Mouse (Mus musculus): ENCODE measurements at regions not wholly inside any gene's neighbourhood (a gene's known extent, or its start where the extent isn't known, plus 50 kb on each side); places are given as distances from the start of the nearest gene placed in this dataset.

DNA sequence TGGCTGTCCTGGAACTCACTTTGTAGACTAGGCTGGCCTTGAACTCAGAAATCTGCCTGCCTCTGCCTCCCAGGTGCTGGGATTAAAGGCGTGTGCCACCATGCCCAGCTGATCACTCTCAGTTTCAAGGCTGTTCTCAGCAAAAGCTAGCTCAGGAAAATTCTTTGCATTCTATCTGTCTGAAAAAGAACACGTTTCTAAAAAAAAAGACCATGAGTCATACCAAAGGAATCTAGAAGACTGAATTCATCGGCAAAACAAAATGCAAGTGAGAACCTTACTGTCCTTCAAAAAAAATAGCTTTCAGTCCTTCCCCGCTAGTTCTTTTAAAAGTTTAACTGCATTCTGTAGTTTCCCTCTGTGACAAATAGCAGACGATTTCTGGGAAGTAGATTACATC lies 596.3 kb upstream of the Syt1 start:
- no peak for DNase-seq

- DNase-seq = no peak
Measured at GRCm38 (mm10) chr10:109603241-109603640, 592.5 kb upstream of the Syt1 start.

DNA sequence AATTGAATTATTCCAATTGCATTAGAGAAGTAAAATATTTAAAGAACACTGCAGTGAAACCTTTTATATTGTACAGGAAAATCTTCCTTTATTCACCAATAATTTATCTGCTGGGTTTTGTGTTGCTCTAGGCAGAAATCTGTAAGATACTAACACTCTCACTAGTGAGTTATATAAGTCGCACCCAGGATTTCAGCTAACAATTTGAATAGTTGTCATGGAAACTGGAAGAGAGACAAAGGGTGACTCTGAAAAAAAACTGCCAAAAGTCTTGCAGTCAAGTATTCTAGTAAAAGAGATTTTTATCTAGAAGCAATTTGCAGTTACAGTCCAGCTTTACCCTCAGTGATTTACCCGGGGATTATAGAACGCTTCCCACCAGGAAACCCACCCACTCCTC lies 587.8 kb upstream of the Syt1 start:
- DNase-seq = no peak

GRCm38 (mm10) chr10:109573200-109573599 lies 562.4 kb upstream of the Syt1 start:
- DNase-seq = no peak

DNA sequence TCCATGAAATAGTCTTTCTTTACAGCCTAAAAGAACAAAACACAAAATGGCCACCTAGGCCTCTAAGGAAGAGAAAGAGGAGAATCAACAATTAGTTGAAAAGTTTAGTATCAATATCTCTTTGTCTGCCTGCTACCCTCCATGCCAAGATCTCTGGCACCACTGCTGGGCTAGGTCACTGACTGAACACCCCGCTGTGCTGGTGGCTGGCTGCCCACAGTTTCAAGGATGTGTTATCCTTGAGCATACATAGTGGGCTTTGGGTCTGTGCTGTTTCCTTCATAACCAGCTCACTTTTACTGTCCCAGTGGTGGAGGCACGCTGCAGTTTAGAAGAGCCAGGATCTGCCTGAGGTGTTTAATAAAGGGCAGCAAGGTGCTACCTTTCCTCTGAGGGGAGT lies 559.0 kb upstream of the Syt1 start:
- DNase-seq = no peak

- no peak for DNase-seq
Measured at GRCm38 (mm10) chr10:109566675-109567074, 555.9 kb upstream of the Syt1 start.

- DNase-seq = no peak
Measured at GRCm38 (mm10) chr10:109561638-109562037, 550.9 kb upstream of the Syt1 start.

GRCm38 (mm10) chr10:109561094-109561493 lies 550.3 kb upstream of the Syt1 start:
- no peak for DNase-seq

DNA sequence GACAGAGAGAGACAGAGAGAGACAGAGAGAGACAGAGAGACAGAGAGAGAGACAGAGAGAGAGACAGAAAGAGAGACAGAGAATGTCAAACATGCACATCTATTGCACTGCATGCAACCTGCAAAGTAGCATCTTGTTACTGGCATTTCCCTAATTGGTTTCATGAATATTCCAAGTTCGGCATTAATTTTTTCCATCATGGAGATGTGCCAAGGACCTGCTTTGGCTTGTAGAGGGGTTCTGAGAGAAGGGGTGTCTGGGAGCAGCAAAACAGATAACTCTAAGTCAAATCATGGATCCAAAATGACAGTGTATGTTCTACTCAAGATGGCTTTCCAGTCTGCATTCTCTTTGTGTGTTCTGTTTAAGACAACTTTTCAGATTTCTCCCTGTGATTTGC lies 532.5 kb upstream of the Syt1 start:
- DNase-seq = no peak

GRCm38 (mm10) chr10:109540229-109540628 lies 529.4 kb upstream of the Syt1 start:
- DNase-seq = no peak

DNA sequence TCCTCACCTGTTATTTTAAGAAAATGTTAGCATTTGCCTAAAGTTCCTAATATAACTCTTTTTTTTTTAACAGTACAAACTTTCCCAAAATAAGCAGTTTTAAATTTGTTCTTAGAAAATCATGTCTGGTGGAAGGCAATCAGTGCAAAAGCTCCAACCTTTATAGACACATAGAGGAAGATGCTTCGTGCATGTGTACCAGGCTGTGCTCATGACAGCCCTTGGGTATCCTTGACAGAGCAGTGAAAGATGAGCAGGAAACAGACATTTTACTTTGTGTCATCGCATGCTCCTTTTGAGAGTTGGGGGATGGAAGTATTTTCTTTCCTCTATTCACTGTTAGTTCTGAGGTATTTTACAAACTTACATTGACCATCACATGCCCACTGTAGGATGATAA lies 517.3 kb upstream of the Syt1 start:
- no peak for DNase-seq

GRCm38 (mm10) chr10:109521681-109522080 lies 510.9 kb upstream of the Syt1 start:
- no peak for DNase-seq

DNA sequence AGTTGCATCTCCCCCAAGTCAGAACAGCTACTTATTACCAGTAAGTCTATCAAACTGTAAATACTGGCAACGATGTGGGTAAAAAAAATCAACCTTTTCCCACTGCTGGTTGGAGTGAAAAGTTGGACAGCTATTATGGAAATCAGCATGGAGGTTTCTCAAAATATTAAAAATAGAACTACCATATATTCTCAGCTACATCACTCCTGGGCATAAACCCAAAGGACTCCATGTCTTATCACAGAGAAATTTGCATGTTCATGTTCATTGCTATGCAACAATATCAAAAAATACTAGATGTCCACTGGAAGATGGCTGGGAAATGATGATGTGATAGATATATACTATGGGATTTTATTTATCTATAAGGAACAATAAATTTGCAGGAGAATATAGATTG lies 506.9 kb upstream of the Syt1 start:
- DNase-seq = no peak

GRCm38 (mm10) chr10:109515225-109515624 lies 504.4 kb upstream of the Syt1 start:
- no peak for DNase-seq

DNA sequence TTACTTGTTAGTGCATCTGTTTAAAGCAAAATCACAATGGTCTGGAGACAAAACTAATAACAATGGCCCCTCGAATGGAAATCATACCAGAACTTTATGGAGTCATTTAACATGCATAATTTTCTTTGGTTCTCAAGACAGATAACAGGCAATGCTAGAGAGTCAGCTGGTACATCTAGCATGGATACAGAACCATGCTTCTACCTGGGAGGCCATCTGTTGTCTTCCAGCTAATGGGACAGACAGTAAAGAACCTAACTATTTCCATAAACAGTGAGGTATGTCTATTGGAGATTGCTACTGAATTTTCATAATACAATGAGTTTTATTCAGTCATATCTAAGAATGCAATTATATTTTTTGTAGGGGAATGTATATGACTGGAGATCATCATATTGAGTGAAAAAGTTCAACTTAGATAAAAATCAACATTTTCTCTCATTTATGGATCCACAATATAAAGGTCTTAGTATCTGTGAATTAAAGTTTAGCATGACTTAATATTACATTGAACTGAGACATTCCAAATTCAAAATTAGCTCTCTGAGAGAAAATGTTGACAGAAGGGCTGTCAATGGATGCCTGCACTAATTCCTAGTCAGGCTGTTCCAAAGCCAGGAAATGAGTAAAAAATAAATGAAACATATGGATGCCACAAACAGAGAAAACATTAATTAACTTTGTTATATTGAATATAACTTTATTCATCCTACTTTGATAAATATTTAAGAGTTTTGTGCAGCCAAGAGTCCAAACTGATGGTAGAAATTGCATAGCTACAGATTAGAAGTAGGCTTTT lies 500.3 kb upstream of the Syt1 start:
- no peak for DNase-seq

DNA sequence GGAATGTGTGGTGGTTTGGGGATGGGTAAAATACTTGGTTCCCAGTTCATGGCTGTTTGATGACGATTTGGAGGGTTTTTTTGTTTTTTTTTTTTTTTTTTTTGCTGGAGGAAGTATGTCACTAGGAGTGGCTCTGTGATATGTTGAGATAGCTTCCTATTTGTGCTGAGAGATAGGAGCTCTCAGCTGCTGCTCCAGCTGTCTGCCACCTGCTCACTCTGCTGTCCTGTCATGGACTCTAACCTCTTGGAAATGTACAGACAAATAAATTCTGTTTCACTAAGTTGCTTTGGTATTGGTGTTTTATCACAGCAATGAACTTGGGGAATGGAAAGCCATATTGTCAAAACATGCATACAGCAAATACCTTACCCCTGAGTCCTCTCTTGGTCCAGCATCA lies 497.8 kb upstream of the Syt1 start:
- no peak for DNase-seq

- no peak for DNase-seq
Measured at GRCm38 (mm10) chr10:109507228-109507627, 496.4 kb upstream of the Syt1 start.

GRCm38 (mm10) chr10:109504683-109505082 lies 493.9 kb upstream of the Syt1 start:
- DNase-seq = no peak

GRCm38 (mm10) chr10:109500861-109501260 lies 490.1 kb upstream of the Syt1 start:
- DNase-seq = no peak

- DNase-seq = no peak
Measured at GRCm38 (mm10) chr10:109498301-109498700, 487.5 kb upstream of the Syt1 start.

GRCm38 (mm10) chr10:109496161-109496560 lies 485.4 kb upstream of the Syt1 start:
- peak; percentile 11 for DNase-seq

DNA sequence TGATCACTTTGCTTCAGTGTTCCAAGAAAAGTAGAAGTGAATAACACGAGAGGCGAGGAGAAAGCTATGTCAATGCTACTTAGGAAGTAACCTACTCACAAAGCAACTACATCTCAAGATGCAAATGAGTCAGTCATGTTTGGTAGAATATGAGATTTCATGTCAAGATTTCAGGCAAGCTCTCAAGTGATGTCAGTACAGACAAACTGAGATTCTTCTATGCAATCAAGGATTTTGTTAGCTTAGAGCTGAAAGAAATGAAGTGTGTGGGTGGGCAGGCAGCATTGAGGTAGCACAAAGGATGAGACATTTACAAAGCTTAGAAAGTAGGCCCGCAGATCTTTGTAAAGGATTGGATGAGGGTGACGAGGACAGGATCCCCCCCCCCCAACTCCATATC lies 480.0 kb upstream of the Syt1 start:
- DNase-seq = no peak

- no peak for DNase-seq
Measured at GRCm38 (mm10) chr10:109488000-109488399, 477.2 kb upstream of the Syt1 start.

GRCm38 (mm10) chr10:109486917-109487604 lies 476.3 kb upstream of the Syt1 start:
- DNase-seq = no peak

DNA sequence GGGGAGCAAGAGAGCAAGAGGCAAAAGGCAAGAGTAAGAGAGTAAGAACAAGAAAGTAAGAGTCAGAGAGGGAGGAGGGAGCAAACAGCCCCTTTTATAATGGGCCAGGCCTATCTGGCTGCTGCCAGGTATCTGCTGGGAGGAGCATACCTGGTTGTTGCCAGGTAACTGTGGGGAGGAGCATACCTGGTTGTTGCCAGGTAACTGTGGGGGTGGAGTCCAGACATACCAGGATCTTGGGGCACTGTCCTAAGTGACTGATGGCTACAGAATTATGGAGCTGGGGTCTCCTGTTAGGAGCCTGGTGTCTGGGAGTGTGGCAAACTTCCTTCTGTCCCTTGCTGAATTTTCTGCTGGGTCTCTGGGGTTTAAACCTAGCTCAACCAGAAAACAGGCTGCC lies 469.8 kb upstream of the Syt1 start:
- no peak for DNase-seq
